Mouse (Mus musculus): ENCODE data around the gene Muc13. TPM values are rescaled to one million over a fixed set of nuclear protein-coding genes. Genes with fewer than 3 reads are reported as not detected.

The Muc13 gene
- polyA plus RNA-seq, 1 experiment from 2014 or later = 0.07 TPM

DNA sequence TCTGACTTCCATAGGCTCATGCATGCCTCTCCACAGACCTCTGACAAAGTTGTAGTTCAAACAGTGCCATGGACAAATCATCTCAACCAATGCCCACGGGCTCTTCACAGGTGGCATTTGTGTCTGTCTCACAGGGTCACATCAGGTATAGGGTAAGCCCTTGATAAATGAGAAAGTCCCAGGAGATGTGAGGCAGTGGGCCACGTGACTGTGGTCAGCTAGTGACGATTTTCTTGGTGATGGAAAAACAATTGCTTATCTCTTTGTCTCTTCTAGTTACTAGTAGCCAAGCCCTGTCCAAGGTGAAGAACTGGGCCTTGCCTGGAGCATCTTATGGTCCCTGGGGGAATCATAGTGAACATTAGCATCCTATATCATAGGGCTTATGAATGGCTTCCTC, 2.9 kb downstream of the Muc13 start:
- no peak overlapping the region for H3K4me2 ChIP-seq (replicated peaks)
- H3K27ac ChIP-seq = no peak overlapping the region
- no peaks in the 10 kb centered on the region for H3K36me3 ChIP-seq
- no peak for ATAC-seq
- H3K4me1 ChIP-seq (replicated peaks) = no peaks in the 10 kb centered on the region
- H3K9me3 ChIP-seq = no peaks in the 10 kb centered on the region
- no peaks in the 10 kb centered on the region for H3K27me3 ChIP-seq
- no peak overlapping the region for H3K4me3 ChIP-seq (replicated peaks)
- H3K9ac ChIP-seq (replicated peaks) = no peak overlapping the region
- 90% methylated on average over 3 of the region's 3 CpGs for WGBS

DNA sequence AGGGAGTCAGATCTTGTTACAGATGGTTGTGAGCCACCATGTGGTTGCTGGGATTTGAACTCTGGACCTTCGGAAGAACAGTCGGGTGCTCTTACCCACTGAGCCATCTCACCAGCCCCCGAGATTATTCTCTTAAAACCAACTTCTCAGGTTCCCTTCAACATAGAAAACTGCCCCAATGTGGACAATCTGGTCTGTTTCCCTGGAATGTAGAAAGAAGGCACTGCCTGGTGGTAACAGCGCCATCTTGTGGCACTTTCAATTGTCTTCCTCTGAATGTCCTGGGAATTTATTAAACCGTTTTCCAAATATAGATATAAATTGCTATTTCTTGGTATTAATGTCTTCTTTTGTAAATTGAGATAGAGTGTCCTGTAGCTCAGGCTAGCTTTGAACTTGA, 4.0 kb downstream of the Muc13 start:
- Histone ChIP-seq H3K4me3 (replicated peaks) (no peak overlapping the region), H3K9me3 (no peaks in the 10 kb centered on the region)

DNA sequence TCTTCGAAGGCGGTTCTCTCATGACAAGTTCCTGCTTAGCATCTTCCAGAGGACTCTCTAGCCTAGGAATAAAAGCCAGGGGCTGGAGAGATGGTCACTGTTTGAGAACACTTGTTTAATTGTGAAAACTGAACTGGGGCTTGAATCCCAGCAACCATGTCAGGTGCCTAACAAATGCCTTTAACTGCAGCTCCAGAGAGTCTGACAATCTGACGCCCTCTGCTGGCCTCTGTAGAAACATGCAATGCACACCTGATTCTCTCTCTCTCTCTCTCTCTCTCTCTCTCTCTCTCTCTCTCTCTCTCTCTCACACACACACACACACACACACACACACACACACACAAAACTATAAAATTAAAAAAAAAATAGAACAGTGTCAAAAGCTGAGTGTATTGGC, 16.2 kb downstream of the Muc13 start:
- Histone ChIP-seq H3K27ac (no peak overlapping the region), H3K4me2 (replicated peaks) (no peak overlapping the region), H3K36me3 (no peaks in the 10 kb centered on the region), H3K9me3 (0 out of 2 replicates have a peak, but pooled peaks cover 3% of the 10 kb centered on the region), H3K27me3 (no peaks in the 10 kb centered on the region), H3K4me1 (replicated peaks) (no peaks in the 10 kb centered on the region), H3K9ac (replicated peaks) (no peak overlapping the region), H3K4me3 (replicated peaks) (no peak overlapping the region)
- ATAC-seq = no peak
- WGBS = 75% methylated on average over 3 of the region's 3 CpGs

More for the DNA sequence above, 4.0 kb downstream of the Muc13 start:
- no peaks in the 10 kb centered on the region for H3K4me1 ChIP-seq (replicated peaks)
- ATAC-seq = no peak
- no peaks in the 10 kb centered on the region for H3K27me3 ChIP-seq
- no peaks in the 10 kb centered on the region for H3K36me3 ChIP-seq
- no peak overlapping the region for H3K9ac ChIP-seq (replicated peaks)
- no peak overlapping the region for H3K4me2 ChIP-seq (replicated peaks)
- H3K27ac ChIP-seq = no peak overlapping the region
- WGBS = 49% methylated on average over 5 of the region's 5 CpGs

DNA sequence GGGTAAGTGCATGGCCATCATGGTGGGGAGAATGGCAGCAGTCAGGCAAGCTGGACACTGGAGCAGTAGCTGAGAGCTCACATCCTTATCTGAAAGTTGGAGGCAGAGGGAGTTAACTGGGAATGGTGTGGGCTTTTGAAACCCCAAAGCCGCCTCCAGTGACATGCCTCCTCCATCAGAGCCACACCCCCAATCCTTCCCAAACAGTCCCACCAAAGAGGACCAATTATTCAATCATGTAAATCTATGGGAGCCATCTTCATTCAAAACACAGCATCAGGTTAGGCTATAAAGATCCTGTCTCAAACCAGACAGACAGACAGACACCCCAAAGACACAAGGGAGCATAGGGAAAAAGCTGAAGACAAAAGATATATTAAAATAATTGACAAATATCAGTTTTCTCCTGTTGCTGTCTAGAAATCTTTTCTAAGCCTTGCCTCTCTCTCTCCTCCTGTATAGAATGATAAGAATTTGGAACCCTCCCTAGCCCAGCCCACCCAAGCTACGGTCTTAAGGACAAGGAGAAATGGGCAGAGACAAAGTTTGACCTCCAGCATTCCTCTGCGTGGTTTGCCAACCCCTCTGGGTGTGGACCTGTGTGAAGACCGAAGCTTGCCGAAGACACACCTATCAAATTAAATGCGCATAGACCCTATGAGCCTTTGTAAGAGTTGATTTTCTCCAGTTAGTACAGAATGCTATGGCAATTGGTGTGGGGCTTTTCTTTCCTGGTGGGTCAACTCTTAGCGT, 24.8 kb downstream of the Muc13 start:
- H3K4me1 ChIP-seq (replicated peaks) = no peaks in the 10 kb centered on the region
- 93% methylated on average over 7 of the region's 7 CpGs for WGBS
- ATAC-seq = no peak

DNA sequence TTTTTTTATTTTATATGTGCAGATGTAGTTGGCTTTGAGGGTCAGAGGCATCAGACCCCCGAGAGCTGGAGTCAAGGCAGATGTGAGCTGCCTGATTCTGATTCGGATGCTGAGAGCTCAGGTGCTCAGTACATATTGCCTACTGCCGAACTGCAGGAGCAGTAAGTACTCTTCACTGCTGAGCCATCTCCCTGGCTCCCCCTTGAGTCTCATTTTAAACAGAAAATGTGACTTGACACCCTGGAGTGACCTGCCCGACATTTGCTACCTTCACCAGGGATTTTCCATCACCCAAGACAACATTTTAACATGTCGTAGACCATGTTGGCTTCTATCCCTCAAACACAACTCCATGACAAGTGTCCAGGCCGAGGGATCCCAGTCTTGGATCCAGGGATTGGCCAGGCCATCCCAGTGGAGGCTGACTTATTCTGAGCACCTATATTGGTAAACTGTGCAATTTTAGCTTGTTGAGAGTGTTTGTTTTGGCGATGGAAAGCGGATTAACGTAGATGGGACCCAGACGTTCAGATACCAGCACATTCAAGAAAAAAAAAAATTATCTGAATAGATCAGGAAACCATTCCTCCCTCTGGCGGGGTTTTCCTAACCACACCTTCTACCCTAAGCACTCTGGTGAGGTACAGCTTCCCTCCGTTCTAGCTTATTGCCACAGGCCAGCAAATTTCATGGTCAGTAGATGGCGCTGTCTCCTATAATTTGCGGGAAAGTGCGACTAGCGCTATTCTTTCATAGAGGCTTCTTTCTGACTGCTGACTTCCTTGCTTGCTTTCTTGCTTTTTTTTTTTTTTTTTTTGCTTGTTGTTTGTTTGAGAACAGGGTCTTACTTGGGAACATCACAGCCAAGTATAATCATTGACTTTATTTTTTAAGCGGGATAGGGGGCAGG, 26.7 kb downstream of the Muc13 start:
- Histone ChIP-seq H3K36me3 (no peaks in the 10 kb centered on the region), H3K9ac (replicated peaks) (0 out of 2 replicates have a peak overlapping the region, but pooled peaks have one; percentile 5), H3K4me2 (replicated peaks) (no peak overlapping the region), H3K4me3 (replicated peaks) (no peak overlapping the region), H3K9me3 (no peaks in the 10 kb centered on the region), H3K27ac (no peak overlapping the region), H3K4me1 (replicated peaks) (peaks cover 3% of the 10 kb centered on the region; the same call in 1 of the 2 replicates), H3K27me3 (peaks cover 8% of the 10 kb centered on the region)
- peak; percentile 72 for ATAC-seq
- 18% methylated on average over 17 of the region's 17 CpGs for WGBS

More for the DNA sequence above, 24.8 kb downstream of the Muc13 start:
- Histone ChIP-seq H3K36me3 (no peaks in the 10 kb centered on the region), H3K4me3 (replicated peaks) (no peak overlapping the region), H3K9me3 (no peaks in the 10 kb centered on the region), H3K4me2 (replicated peaks) (no peak overlapping the region), H3K27ac (no peak overlapping the region), H3K27me3 (peaks cover 8% of the 10 kb centered on the region), H3K9ac (replicated peaks) (no peak overlapping the region)

DNA sequence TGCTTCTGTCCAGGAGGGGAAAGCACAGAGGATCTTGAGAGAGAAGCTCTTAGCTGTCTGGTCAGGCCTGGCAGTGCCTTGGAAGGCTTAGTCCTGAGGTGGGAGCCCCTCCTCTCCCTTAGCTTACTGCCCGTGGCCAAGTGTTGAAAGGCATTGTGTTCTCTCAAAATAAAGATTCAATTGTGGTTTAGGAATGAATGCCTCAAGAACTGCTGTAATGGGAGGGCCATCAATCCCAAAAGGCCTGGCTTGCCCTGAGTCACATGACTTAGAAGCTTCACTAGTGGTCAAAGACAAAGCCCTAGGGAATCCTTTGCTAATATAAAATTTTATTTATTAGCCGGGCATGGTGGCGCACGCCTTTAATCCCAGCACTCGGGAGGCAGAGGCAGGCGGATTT, 30.8 kb downstream of the Muc13 start:
- H3K36me3 ChIP-seq = no peaks in the 10 kb centered on the region
- H3K4me2 ChIP-seq (replicated peaks) = no peak overlapping the region
- peaks cover 9% of the 10 kb centered on the region for H3K4me1 ChIP-seq (replicated peaks)
- WGBS = 78% methylated on average over 6 of the region's 6 CpGs
- no peak overlapping the region for H3K9ac ChIP-seq (replicated peaks)
- no peak for ATAC-seq
- no peak overlapping the region for H3K27ac ChIP-seq
- peaks cover 30% of the 10 kb centered on the region for H3K27me3 ChIP-seq
- no peak overlapping the region for H3K4me3 ChIP-seq (replicated peaks)
- H3K9me3 ChIP-seq = no peaks in the 10 kb centered on the region

DNA sequence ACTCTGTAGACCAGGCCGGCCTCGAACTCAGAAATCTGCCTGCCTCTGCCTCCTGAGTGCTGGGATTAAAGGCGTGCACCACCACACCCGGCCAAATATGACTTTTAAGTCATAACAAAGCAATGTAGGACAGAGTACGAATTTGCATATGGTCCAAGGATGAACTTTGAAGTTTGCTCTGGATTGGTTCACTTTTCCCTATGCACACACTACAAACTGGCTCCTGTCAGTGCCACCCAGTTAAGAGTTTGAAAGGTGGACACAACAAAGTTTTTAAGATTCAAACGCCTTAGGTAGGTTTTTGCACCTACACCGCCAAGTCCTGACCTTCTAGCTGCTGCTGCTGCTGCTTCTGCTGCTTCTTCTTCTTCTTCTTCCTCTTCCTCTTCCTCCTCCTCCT, 34.7 kb downstream of the Muc13 start:
- no peak overlapping the region for H3K4me2 ChIP-seq (replicated peaks)
- ATAC-seq = no peak
- peaks cover 33% of the 10 kb centered on the region for H3K4me1 ChIP-seq (replicated peaks)
- H3K27ac ChIP-seq = no peak overlapping the region
- H3K4me3 ChIP-seq (replicated peaks) = no peak overlapping the region
- no peaks in the 10 kb centered on the region for H3K9me3 ChIP-seq
- WGBS = 90% methylated on average over 7 of the region's 7 CpGs
- no peak overlapping the region for H3K9ac ChIP-seq (replicated peaks)
- peaks cover 56% of the 10 kb centered on the region for H3K27me3 ChIP-seq
- no peaks in the 10 kb centered on the region for H3K36me3 ChIP-seq

DNA sequence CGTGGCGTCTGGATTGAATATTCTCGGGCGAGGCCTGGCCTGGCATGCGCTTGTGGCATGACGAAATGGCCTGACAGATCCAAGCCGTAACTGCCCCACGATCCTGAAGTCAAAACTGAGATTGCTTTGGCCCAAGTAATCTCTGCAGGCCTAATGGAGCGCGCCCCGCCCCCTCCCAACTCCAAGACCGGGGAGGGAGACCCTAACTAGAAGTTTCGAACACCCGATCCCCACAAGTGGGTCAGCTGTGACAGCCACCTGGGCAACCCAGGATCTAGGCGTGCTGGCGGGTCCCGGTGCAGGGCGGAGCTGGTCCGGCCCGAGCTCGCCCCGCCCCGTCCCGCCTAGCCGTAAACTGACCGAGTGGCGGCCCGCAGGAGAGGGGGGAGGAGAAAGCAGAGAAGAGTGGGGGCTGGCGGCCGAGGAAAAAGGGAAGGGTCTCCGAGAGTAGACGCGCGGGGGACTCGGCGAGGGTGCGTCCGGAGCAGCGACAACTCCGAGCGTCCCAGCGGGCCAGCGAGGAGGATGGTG, 35.5 kb downstream of the Muc13 start, which contains the start of gene Itgb5:
Itgb5 (plus strand) TSS at position 365 of the 531 bp plus-strand sequence.
- under 1% methylated on average over 41 of the region's 43 CpGs for WGBS
- ATAC-seq = peak; percentile 59
- no peaks in the 10 kb centered on the region for H3K9me3 ChIP-seq
- peak within 1 kb of the TSS; percentile 71 for H3K9ac ChIP-seq (replicated peaks)
- H3K4me3 ChIP-seq (replicated peaks) = peak within 1 kb of the TSS; percentile 74
- H3K4me2 ChIP-seq (replicated peaks) = peak within 1 kb of the TSS; percentile 98
- H3K27me3 ChIP-seq = peaks cover 56% of the 10 kb centered on the region
- H3K4me1 ChIP-seq (replicated peaks) = peaks cover 40% of the 10 kb centered on the region
- H3K36me3 ChIP-seq = no peaks in the 10 kb centered on the region
- 0 out of 2 replicates have a peak within 1 kb of the TSS, but pooled peaks have one; percentile 11 for H3K27ac ChIP-seq

DNA sequence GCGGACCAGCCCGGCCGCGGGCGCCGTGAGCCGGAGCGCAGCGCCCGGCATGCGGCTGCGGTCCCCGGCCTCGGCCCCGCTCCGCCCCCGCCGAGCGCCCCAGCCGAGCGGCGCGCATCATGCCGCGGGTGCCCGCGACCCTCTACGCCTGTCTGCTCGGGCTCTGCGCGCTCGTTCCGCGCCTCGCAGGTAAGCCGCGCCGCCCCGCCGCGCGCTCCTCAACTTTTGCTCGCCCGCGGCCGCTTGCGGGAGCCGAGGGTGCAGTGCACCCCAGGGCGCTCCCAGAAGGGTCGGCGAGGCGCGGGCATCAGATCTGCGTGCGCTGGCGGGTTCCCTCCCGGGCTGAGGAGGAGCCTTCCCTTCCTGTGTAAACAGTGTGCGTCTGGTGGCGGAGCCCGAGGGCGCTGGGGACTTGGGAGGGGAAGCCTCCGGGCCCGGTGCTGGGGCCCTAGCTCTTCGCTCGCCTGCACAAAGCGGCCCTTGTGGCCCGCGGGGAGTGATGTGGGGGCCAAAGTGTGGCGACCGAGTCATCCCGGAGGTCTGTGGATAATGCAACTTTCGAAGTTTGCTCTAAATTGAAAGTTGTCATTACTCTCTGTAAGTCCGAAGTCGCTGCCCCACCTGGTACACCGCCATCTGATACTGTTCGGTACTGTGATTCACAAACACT, 36.1 kb downstream of the Muc13 start:
- under 1% methylated on average over 61 of the region's 76 CpGs for WGBS
- no peaks in the 10 kb centered on the region for H3K36me3 ChIP-seq
- peak overlapping the region; percentile 98 for H3K4me2 ChIP-seq (replicated peaks)
- peaks cover 38% of the 10 kb centered on the region for H3K4me1 ChIP-seq (replicated peaks)
- H3K27ac ChIP-seq = 0 out of 2 replicates have a peak overlapping the region, but pooled peaks have one; percentile 11
- peak; percentile 75 for ATAC-seq
- H3K9ac ChIP-seq (replicated peaks) = peak overlapping the region; percentile 71
- H3K27me3 ChIP-seq = peaks cover 62% of the 10 kb centered on the region
- peak overlapping the region; percentile 74 for H3K4me3 ChIP-seq (replicated peaks)
- H3K9me3 ChIP-seq = no peaks in the 10 kb centered on the region

DNA sequence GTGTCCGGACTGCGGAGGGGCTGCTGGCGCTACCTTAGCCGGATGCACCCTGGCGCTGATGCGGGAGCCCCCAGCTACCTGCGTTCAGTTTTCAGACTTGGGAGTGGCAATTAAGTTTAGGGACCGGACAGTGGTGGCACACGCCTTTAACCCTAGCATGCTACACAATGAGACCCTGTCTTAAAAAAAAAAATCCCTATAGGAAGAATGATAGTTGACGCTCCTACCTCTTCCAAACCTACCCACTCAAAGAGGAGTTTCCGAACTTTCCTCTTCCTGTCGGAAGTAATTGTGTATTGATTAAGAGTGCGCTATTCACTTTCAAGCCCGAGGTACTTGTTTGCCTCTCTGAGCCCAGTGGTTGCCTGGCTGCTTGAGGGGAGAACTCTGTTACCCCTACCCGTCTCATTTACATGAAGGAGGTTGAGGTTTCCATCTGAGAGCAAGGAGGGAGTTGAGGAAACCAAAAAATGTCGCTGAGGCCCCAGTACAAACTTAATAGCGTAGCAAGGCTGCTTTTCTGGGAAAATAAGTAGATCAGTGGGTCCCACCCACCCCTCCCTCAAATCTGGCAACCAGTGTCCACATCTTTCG, 36.8 kb downstream of the Muc13 start:
- 2% methylated on average over 18 of the region's 18 CpGs for WGBS
- no peak overlapping the region for H3K27ac ChIP-seq
- no peak for ATAC-seq
- H3K4me3 ChIP-seq (replicated peaks) = peak overlapping the region; percentile 74
- H3K4me1 ChIP-seq (replicated peaks) = peaks cover 38% of the 10 kb centered on the region
- peak overlapping the region; percentile 98 for H3K4me2 ChIP-seq (replicated peaks)
- no peaks in the 10 kb centered on the region for H3K9me3 ChIP-seq
- peak overlapping the region; percentile 71 for H3K9ac ChIP-seq (replicated peaks)
- no peaks in the 10 kb centered on the region for H3K36me3 ChIP-seq
- peaks cover 67% of the 10 kb centered on the region for H3K27me3 ChIP-seq

DNA sequence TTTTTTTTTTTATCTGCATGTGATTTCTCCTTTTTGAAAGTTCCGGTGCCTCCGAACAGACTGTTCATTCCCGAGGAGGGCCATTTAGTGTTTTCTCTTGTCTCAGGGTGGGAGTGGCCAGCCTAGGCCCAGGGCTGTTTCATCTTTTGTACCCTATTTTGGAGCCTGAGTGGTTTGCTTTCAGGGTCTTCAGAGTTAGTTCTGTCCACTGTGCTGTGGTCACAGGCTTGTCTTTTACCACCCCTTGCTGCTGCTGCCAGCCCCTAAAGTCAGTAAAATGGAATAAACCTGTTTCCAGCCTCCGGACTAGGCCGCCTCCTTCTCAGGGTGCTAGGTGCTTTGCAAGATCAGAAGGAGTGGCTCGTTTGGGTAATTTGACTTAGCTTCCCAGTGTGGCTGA, 38.2 kb downstream of the Muc13 start:
- WGBS = 61% methylated on average over 6 of the region's 6 CpGs
- Histone ChIP-seq H3K27ac (no peak overlapping the region), H3K36me3 (no peaks in the 10 kb centered on the region), H3K4me1 (replicated peaks) (peaks cover 38% of the 10 kb centered on the region), H3K4me3 (replicated peaks) (no peak overlapping the region), H3K4me2 (replicated peaks) (0 out of 2 replicates have a peak overlapping the region, but pooled peaks have one; percentile 51), H3K9ac (replicated peaks) (no peak overlapping the region), H3K9me3 (no peaks in the 10 kb centered on the region), H3K27me3 (peaks cover 62% of the 10 kb centered on the region)
- no peak for ATAC-seq
